Mouse (Mus musculus): ENCODE results near the gene Capn9.

The Capn9 gene

GRCm38 (mm10) chr8:124571732-124572429 is 4.0 kb upstream of the Capn9 start:
- DNase-seq (ENCODE audit: low read depth, low spot score): no peak

GRCm38 (mm10) chr8:124572430-124572775 is 3.5 kb upstream of the Capn9 start:
- DNase-seq (ENCODE audit: low read depth, low spot score): no peak

- peak; percentile 84 for DNase-seq (ENCODE audit: low read depth, low spot score)
These were observed 2.2 kb upstream of the Capn9 start for GRCm38 (mm10) chr8:124573552-124574340.

- DNase-seq (ENCODE audit: low read depth, low spot score): no peak
These were observed 840 bp downstream of the Capn9 start for GRCm38 (mm10) chr8:124576751-124577150.

GRCm38 (mm10) chr8:124585718-124586425 is 10.0 kb downstream of the Capn9 start:
- peak; percentile 54 for DNase-seq (ENCODE audit: low read depth, low spot score)

GRCm38 (mm10) chr8:124586556-124586955 is 10.6 kb downstream of the Capn9 start:
- no peak for DNase-seq (ENCODE audit: low read depth, low spot score)

GRCm38 (mm10) chr8:124589393-124589792 is 13.5 kb downstream of the Capn9 start:
- DNase-seq (ENCODE audit: low read depth, low spot score): peak; percentile 40

- DNase-seq (ENCODE audit: low read depth, low spot score): no peak
These were observed 28.2 kb downstream of the Capn9 start for GRCm38 (mm10) chr8:124604066-124604465.

GRCm38 (mm10) chr8:124608239-124608971 is 32.5 kb downstream of the Capn9 start:
- DNase-seq (ENCODE audit: low read depth, low spot score): no peak

GRCm38 (mm10) chr8:124608972-124609353 is 33.1 kb downstream of the Capn9 start:
- DNase-seq (ENCODE audit: low read depth, low spot score): no peak

- no peak for DNase-seq (ENCODE audit: low read depth, low spot score)
These were observed 38.4 kb downstream of the Capn9 start for GRCm38 (mm10) chr8:124614325-124614724.

- DNase-seq (ENCODE audit: low read depth, low spot score): peak; percentile 32
These were observed 41.5 kb downstream of the Capn9 start for GRCm38 (mm10) chr8:124617266-124617869.

GRCm38 (mm10) chr8:124618252-124618651 is 42.3 kb downstream of the Capn9 start:
- DNase-seq (ENCODE audit: low read depth, low spot score): no peak

GRCm38 (mm10) chr8:124621255-124621654 is 45.3 kb downstream of the Capn9 start:
- DNase-seq (ENCODE audit: low read depth, low spot score): no peak

GRCm38 (mm10) chr8:124626251-124626650 is 50.3 kb downstream of the Capn9 start:
- DNase-seq (ENCODE audit: low read depth, low spot score): no peak

GRCm38 (mm10) chr8:124630489-124630888 is 54.6 kb downstream of the Capn9 start:
- DNase-seq (ENCODE audit: low read depth, low spot score): no peak

- DNase-seq (ENCODE audit: low read depth, low spot score): no peak
These were observed 55.0 kb downstream of the Capn9 start for GRCm38 (mm10) chr8:124630891-124631290.

- DNase-seq (ENCODE audit: low read depth, low spot score): no peak
These were observed 56.1 kb downstream of the Capn9 start for GRCm38 (mm10) chr8:124631966-124632365.

- peak; percentile 46 for DNase-seq (ENCODE audit: low read depth, low spot score)
These were observed 57.2 kb downstream of the Capn9 start for GRCm38 (mm10) chr8:124633001-124633703.

GRCm38 (mm10) chr8:124634411-124635246 is 58.7 kb downstream of the Capn9 start:
- DNase-seq (ENCODE audit: low read depth, low spot score): no peak

All from skeletal muscle tissue, adult 2 months (tissue).